ENCODE assay signal across 15 mouse cellular contexts in genomic region chr1:125431286-125431685, GRCm38 (mm10). TPM values are rescaled to one million over a fixed set of nuclear protein-coding genes. Genes with fewer than 3 reads are reported as not detected.
DNase-seq lines count a peak whose midpoint lies in the region; ATAC-seq and TF ChIP-seq lines count a peak whose summit lies in the region.
"Had no signal": no experiment of that assay in that cellular context is flagged by ENCODE, and none has a peak within 500 bp of the region (broad histone marks: within the 10 kb centered on the region; RNA-seq: fewer than 3 reads in every experiment).

No protein-coding gene starts in this region.

- H3K9me3 ChIP-seq in heart, embryonic 14.5 days (ENCODE audit: control insufficient read depth, low read length) = no peaks in the 10 kb centered on the region
- H3K9me3 ChIP-seq in G1E (replicated peaks) = no peaks in the 10 kb centered on the region
- H3K9me3 ChIP-seq in intestine, embryonic 16.5 days (ENCODE audit: control insufficient read depth, low read length) = no peaks in the 10 kb centered on the region
- no peaks in the 10 kb centered on the region for H3K9me3 ChIP-seq in hindbrain, postnatal 0 days (ENCODE audit: low read length)
- H3K9me3 ChIP-seq: forebrain, embryonic 15.5 days; hindbrain, embryonic 10.5 days; limb, embryonic 12.5 days had no signal

- peaks cover 5 to 58% of the 10 kb centered on the region in 2 experiments; a peak in 3 of 4 replicates for H3K4me1 ChIP-seq in heart, embryonic 14.5 days (ENCODE audit: control insufficient read depth in 2 of 2, insufficient read depth in 2 of 2, low read length in 2 of 2)
- peaks cover 73% of the 10 kb centered on the region for H3K4me1 ChIP-seq in G1E (ENCODE audit: insufficient read depth, low read depth, low read length)
- H3K4me1 ChIP-seq in intestine, embryonic 16.5 days (ENCODE audit: control insufficient read depth, insufficient read depth, low read length) = peaks cover 29% of the 10 kb centered on the region
- H3K4me1 ChIP-seq in hindbrain, postnatal 0 days (ENCODE audit: insufficient read depth, low read length) = peaks cover 13% of the 10 kb centered on the region

- no peak for ATAC-seq in heart, embryonic 14.5 days (ENCODE audit: insufficient number of reproducible peaks, insufficient read depth, low FRiP score, low read depth)
- ATAC-seq in G1E (ENCODE audit: extremely low read depth, insufficient number of reproducible peaks, low FRiP score, poor library complexity, severe bottlenecking) = no peak
- no peak for ATAC-seq in intestine, embryonic 16.5 days
- ATAC-seq in frontal cortex, adult (ENCODE audit: low TSS enrichment) = no peak
- ATAC-seq in hindbrain, postnatal 0 days = no peak
- ATAC-seq: forebrain, embryonic 15.5 days had no signal

- H3K4me2 ChIP-seq in heart, embryonic 14.5 days (ENCODE audit: low read length) = peak overlapping the region; percentile 79
- H3K4me2 ChIP-seq in intestine, embryonic 16.5 days (ENCODE audit: low read depth, low read length) = 0 out of 2 replicates have a peak overlapping the region, but pooled peaks have one; percentile 25
- no peak overlapping the region for H3K4me2 ChIP-seq in hindbrain, postnatal 0 days (ENCODE audit: low read depth, low read length)
- H3K4me2 ChIP-seq: forebrain, embryonic 15.5 days; limb, embryonic 12.5 days had no signal

- intact Hi-C loops in heart, postnatal 14 days (cut with DNase I) = loop anchor here (5.0 kb wide), 1 partner anchor 34 kb away; no protein-coding TSS in a partner anchor

- H3K27me3 ChIP-seq in heart, embryonic 14.5 days (ENCODE audit: control insufficient read depth, insufficient read depth, low read length) = no peaks in the 10 kb centered on the region
- no peaks in the 10 kb centered on the region for H3K27me3 ChIP-seq in G1E (ENCODE audit: insufficient read depth, low read length)
- H3K27me3 ChIP-seq in intestine, embryonic 16.5 days (replicated peaks; ENCODE audit: control insufficient read depth, insufficient read depth, low read length) = no peaks in the 10 kb centered on the region
- H3K27me3 ChIP-seq in hindbrain, postnatal 0 days (ENCODE audit: insufficient read depth, low read length) = no peaks in the 10 kb centered on the region
- H3K27me3 ChIP-seq: forebrain, embryonic 15.5 days; limb, embryonic 12.5 days had no signal

- no peak for DNase-seq in heart, postnatal 14 days
- DNase-seq in G1E (ENCODE audit: low spot score) = no peak
- DNase-seq in lung, postnatal 36 days = peak; percentile 62
- DNase-seq in adrenal gland, postnatal 36 days = no peak
- DNase-seq in hindbrain, postnatal 0 days (ENCODE audit: low spot score) = no peak
- DNase-seq: cerebellum, adult 8-10 months; gastrocnemius, adult 2 months; kidney, adult 18-20 months had no signal

- no peaks in the 10 kb centered on the region for H3K36me3 ChIP-seq in heart, embryonic 14.5 days (ENCODE audit: control insufficient read depth, insufficient read depth, low read length)
- peaks cover 19% of the 10 kb centered on the region for H3K36me3 ChIP-seq in G1E (replicated peaks)
- H3K36me3 ChIP-seq in intestine, embryonic 16.5 days (ENCODE audit: control insufficient read depth, insufficient read depth, low read length) = no peaks in the 10 kb centered on the region
- H3K36me3 ChIP-seq in hindbrain, postnatal 0 days (ENCODE audit: insufficient read depth, low read length) = no peaks in the 10 kb centered on the region
- H3K36me3 ChIP-seq: forebrain, embryonic 15.5 days; hindbrain, embryonic 10.5 days; limb, embryonic 12.5 days had no signal

- H3K4me3 ChIP-seq in heart, embryonic 14.5 days (ENCODE audit: control insufficient read depth in 1 of 2, insufficient read depth in 1 of 2, low read depth in 1 of 2, low read length in 2 of 2) = peak overlapping the region in 1 of 2 experiments; percentile 11; a peak in 2 of 4 replicates
- peak overlapping the region; percentile 25; the same call in 1 of the 2 replicates for H3K4me3 ChIP-seq in G1E (ENCODE audit: low read depth, low read length)
- no peak overlapping the region for H3K4me3 ChIP-seq in intestine, embryonic 16.5 days (ENCODE audit: low read length)
- no peak overlapping the region for H3K4me3 ChIP-seq in hindbrain, postnatal 0 days (ENCODE audit: low read length)
- H3K4me3 ChIP-seq: forebrain, embryonic 15.5 days; hindbrain, embryonic 10.5 days; left cerebral cortex, adult 2 months; limb, embryonic 12.5 days had no signal

- TF ChIP-seq CTCF in G1E (IDR thresholded peaks at IDR 0.05; ENCODE audit: low read depth, low read length) = no peak
- no peak for TF ChIP-seq CTCF in hindbrain, postnatal 0 days (IDR thresholded peaks at IDR 0.05; ENCODE audit: low read depth)

- 47% methylated on average over 4 of the region's 4 CpGs for WGBS in heart, embryonic 14.5 days
- WGBS in intestine, embryonic 16.5 days = 54% methylated on average over 4 of the region's 4 CpGs
- WGBS in hindbrain, postnatal 0 days = 80% methylated on average over 4 of the region's 4 CpGs

- peak overlapping the region in 1 of 2 experiments; percentile 53; a peak in 1 of 4 replicates for H3K27ac ChIP-seq in heart, embryonic 14.5 days (replicated peaks in 1 of 2; ENCODE audit: control insufficient read depth in 1 of 2, insufficient read depth in 1 of 2, low read depth in 2 of 2, low read length in 2 of 2)
- no peak overlapping the region for H3K27ac ChIP-seq in intestine, embryonic 16.5 days (ENCODE audit: low read length)
- no peak overlapping the region for H3K27ac ChIP-seq in hindbrain, postnatal 0 days
- H3K27ac ChIP-seq: forebrain, embryonic 15.5 days; gastrocnemius, adult 2 months; hindbrain, embryonic 10.5 days; left cerebral cortex, adult 2 months; limb, embryonic 12.5 days had no signal

- peak overlapping the region; percentile 92 for H3K9ac ChIP-seq in heart, embryonic 14.5 days (ENCODE audit: low read length)
- H3K9ac ChIP-seq in intestine, embryonic 16.5 days (ENCODE audit: low read depth, low read length) = no peak overlapping the region
- H3K9ac ChIP-seq in hindbrain, postnatal 0 days (replicated peaks; ENCODE audit: low read length) = no peak overlapping the region
- H3K9ac ChIP-seq: forebrain, embryonic 15.5 days; limb, embryonic 12.5 days had no signal

RNA-seq across cellular contexts. Expression of gene Actr3, which starts 4.2 kb away (rescaled TPM):
- 304 and 317 TPM in 2 replicates for polyA plus RNA-seq in heart, embryonic 14.5 days (2014; fragmentation: Nextera tagmentation; extraction: Ambion mirVana)
- 100 to 1,000 TPM; 150 to 185 TPM for total RNA-seq in heart, postnatal 14 days (2021)
- total RNA-seq in G1E (2014; fragmentation: Nextera tagmentation) (569 and 654 TPM in 2 replicates), G1E (2017) (682 and 756 TPM in 2 replicates)
- 444 and 504 TPM in 2 replicates for polyA plus RNA-seq in G1E (2012)
- polyA plus RNA-seq in intestine, embryonic 16.5 days (2015; fragmentation: Nextera tagmentation; extraction: Ambion mirVana) = 354 and 361 TPM in 2 replicates
- 100 to 1,000 TPM; 143 to 176 TPM for total RNA-seq in adrenal gland, postnatal 36 days (2021)
- 130 and 138 TPM in 2 replicates for total RNA-seq in hindbrain, postnatal 0 days (2014; rRNA removed)
- 180 and 186 TPM in 2 replicates for polyA plus RNA-seq in hindbrain, postnatal 0 days (2015; fragmentation: Nextera tagmentation; extraction: Ambion mirVana)
